Mouse (Mus musculus) natural killer cell, adult 2 months (primary cell): Measurements from ENCODE around the gene Nme7.

Source experiments
- DNase-seq, 2 experiments: peaks; one replicate each; pipeline ENCODE4 v3.0.0; 2022; ENCODE audit warnings: low spot score in 2 of 2

Gene Nme7

DNA sequence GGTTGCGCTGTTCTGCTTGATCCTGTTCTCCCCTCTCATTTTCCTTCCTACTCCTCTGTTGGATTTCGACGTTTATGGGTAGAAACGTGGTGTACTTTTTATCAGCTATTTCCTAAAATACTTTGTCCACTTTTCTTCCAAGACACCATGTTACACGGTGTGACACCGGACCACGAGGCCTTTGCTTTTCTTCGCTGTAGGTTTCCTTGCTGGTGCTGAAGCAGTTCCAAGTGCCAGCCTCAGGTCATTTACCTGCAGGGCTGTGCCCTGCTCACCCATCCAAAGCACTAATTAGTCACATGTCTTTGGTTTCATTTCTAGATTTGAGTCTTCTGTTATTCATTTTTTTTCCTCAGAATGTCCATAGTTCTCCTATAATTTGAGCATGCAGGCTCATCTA is 79.7 kb downstream of the Nme7 start:
- DNase-seq, result no peak

GRCm38 (mm10) chr1:164384354-164384753 is 80.4 kb downstream of the Nme7 start:
- no peak for DNase-seq

DNA sequence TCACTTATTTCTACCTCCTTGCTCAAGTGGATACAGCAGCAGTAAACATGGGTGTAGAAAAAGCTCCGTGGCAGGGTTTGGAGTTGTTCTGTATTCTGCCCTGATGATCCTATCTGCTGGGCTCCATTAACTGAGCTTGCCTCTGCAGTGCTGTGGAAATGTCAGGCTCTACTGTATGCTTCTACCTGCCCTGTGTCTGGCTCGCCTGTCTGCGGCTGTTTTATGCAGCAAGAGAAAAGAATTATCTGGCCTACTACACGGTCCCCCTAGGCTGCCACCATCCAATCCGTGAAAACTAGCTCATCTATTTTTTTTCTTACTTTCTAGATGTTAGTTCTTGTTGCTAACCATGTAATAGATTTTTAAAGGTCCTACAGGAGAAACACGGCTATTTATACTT is 81.1 kb downstream of the Nme7 start:
- no peak for DNase-seq

- no peak for DNase-seq
Observed at GRCm38 (mm10) chr1:164389743-164390142, 85.8 kb downstream of the Nme7 start.

DNA sequence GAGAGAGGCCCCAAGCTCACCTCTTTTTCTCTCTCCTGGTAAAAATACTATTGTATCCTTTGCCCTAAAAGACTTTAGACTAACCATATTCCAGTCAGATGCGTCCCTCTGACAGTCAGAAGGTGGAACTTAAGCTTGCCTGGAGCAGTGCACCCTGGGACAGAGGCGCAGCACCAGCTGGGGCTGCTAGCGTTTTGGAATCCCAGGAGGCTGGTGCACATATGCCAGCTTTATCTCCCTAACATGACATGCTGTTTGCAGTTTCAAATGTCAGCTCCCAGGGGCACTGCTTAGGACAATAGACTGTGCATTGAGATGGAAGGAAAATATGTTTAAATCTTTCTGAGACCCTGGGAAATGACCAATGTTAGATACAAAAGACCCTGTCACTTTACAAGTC is 88.3 kb downstream of the Nme7 start:
- no peak for DNase-seq

DNA sequence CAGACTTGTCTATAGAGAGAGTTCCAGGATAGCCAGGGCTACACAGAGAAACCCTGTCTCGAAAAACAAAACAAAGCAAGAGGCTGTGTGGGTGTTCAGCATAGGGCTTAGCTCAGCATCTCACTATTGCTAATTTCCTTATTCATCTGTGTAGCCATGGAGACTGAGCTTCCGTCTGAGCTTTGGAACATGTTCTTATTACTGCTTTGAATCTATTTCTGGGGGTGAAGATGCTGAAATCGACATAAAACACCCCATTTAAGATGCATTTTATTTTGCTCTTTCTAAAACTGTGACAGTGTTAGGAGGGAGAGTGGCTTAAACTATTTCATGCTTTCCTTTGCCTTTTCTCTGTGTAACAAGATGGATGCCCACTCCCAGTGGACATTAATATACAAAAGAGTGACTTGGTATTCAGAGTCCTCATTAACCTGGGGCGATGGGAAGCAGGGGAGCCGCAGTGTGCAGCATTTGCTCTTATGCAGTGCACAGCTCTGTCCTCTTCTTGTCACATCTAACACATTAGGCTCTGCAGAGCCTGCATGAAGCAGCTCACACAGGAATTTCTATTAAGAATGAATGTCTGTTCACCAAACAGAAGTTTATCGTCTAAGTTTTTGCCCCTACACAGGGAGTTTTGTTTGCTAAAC is 91.3 kb downstream of the Nme7 start:
- DNase-seq, result no peak

GRCm38 (mm10) chr1:164397672-164398071 is 93.8 kb downstream of the Nme7 start:
- DNase-seq, result no peak

GRCm38 (mm10) chr1:164399578-164399977 is 95.7 kb downstream of the Nme7 start:
- DNase-seq, result no peak

GRCm38 (mm10) chr1:164405385-164405802 is 101.5 kb downstream of the Nme7 start:
- DNase-seq, result peak; percentile 4 to 18

GRCm38 (mm10) chr1:164406506-164406905 is 102.6 kb downstream of the Nme7 start:
- DNase-seq, result no peak

DNA sequence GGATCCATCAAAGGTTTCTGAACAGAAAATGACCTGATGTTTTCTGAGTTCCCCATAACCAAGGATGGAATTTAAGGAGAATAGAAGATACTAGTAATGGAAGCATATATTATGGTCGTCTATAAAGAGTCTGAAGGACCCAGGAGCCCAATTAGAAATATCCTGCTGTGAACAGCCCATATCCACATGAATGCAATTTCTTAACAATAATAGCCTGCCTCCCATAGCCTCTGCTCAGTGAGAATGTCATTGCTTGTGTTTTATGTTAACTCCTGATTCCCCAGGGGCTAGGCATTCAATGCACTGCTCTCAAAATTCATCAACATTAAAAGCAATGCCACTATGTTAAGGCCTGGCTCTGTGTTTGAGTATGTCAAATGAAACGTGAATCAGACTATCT is 104.7 kb downstream of the Nme7 start:
- DNase-seq, result no peak

- no peak for DNase-seq
Observed at GRCm38 (mm10) chr1:164411306-164411705, 107.4 kb downstream of the Nme7 start.

DNA sequence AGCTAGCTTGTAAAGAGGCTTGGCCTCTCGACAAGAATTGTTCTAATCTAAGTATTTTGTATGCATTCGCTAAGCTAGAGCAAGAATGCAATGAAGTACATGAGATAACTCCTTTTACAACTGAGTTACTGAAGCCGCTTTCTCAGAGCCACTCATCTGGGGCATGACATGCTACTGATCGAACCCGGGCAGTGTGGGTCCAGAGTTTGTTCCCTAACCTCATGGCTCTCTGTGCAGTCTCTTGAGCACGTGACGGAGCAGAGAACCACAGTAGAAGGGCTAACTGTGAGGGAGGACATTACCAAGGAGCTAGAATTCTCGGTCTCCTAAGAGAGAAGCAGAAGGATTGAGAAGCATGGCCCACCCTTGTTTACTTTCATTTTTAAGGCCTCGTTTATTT is 109.0 kb downstream of the Nme7 start:
- no peak for DNase-seq

- no peak for DNase-seq
Observed at GRCm38 (mm10) chr1:164413608-164414007, 109.7 kb downstream of the Nme7 start.

DNA sequence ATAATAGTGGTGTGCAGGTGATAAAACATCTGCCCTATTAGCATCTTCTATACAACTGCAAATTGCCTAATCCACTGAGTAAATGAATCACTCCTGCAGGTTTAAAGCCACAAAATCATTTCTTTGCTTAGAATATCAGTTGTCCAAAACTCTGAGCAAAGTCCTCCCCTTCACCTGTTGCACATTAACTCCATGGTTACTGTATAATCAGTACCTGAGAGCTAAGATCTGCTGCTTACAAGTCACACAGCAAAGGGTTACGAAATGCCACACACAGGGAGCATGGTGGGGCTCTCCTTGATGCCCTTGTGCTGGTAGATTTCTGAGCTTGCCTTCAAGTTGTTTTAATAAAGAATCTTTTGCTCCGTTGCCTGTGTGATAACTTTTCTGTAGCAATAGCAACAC is 111.4 kb downstream of the Nme7 start:
- no peak for DNase-seq

- DNase-seq, result no peak
Observed at GRCm38 (mm10) chr1:164416692-164417394, 112.9 kb downstream of the Nme7 start.

- no peak for DNase-seq
Observed at GRCm38 (mm10) chr1:164417604-164418003, 113.7 kb downstream of the Nme7 start.

GRCm38 (mm10) chr1:164418320-164418719 is 114.4 kb downstream of the Nme7 start:
- DNase-seq, result no peak

- DNase-seq, result no peak
Observed at GRCm38 (mm10) chr1:164419401-164419800, 115.5 kb downstream of the Nme7 start.

DNA sequence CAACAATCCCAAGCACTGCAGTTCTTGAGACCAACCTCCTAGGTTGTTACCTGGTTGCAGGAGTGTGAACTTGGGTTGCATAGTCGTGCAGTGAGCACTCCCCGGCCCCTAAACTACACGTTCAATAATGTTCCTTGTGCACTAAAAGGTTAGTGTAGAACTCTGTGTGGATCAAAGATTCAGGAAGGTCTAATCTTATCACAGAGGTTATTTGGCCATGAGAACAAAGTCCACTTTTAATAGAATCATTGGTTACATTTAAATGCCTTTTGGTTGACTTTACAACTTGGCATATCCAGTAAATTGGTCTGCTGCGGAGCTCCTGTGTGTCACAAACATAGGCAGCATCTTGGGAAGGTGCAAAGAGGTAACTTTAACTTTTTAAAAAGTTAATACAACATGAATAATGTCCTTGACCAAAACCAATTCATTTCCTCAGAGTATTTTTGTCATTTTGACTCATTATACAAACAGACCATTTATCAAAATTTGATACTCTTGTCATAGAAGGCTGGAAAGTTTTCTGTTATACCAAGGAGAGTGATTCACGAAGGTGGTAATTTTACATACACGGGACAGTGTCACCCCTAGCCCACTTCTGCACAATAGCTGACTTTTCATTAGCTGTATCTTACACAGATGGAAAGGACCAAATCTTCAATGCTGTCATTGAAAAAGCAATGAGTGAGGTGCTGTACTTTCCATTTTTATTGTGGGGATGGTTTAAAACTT is 116.9 kb downstream of the Nme7 start:
- no peak for DNase-seq

DNA sequence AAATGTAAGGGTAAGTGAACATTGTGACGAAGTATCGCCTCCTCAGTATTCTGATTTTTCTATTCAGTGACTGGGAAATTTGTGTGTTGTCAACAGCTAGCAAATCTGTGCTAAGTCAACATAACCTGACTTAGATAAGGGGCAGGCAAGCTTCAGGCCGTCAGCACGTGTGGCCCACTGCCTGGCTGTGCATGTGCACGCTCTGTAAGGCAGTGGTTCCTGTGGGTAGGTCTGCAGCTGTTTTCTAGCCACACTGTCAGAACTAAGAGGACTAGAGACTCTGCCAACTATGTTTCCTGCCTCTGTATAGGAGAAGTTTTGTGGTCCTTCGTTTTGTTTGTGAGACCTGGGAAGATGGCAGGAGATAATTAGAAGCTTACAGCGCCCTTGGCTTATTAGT is 122.3 kb downstream of the Nme7 start:
- no peak for DNase-seq

DNA sequence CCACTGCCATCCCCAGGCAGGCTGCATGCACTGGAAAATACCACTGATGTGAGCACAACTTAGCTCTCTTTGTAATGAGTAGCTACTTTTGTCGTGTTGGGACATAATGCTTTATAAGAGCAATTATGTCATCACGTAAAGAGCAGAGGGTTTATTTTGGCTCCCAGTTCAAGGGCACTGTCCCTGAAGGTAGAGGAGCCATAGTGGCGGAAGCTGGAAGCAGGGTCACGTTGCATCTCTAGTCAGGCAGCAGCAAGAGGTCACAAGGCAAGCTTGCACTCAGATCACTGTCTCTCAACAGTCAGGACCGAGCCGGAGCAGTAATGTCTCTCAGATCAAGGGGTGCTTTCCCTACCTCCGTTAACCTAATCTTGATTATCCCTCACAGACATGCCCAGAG is 123.9 kb downstream of the Nme7 start:
- no peak for DNase-seq

GRCm38 (mm10) chr1:164428644-164429043 is 124.7 kb downstream of the Nme7 start:
- no peak for DNase-seq
